Mouse (Mus musculus) heart, adult 10 weeks (tissue): ENCODE data around the gene 1810065E05Rik. TPM values are rescaled to one million over a fixed set of nuclear protein-coding genes. Genes with fewer than 3 reads are reported as not detected.

Source experiments
- polyA plus RNA-seq: library from polyadenylated mRNA; stranded (reverse); fragments of 350-450 nt; fragmentation: Illumina TruSeq; extraction: RNeasy Lipid Tissue Mini Kit (QIAGEN cat#74804); gene quantifications from one replicate; pipeline ENCODE4 v1.2.3, GENCODE M21; 2014; ENCODE audit warnings: low read depth, low replicate concordance

1810065E05Rik gene
- polyA plus RNA-seq = not detected

GRCm38 (mm10) chr11:58420815-58421214, at the start of gene 1810065E05Rik:
Gene 1810065E05Rik (plus strand): TSS chr11:58421111.

GRCm38 (mm10) chr11:58378763-58379278, 42.1 kb upstream of the 1810065E05Rik start, which contains the start of gene Lypd8:
Gene Lypd8 (plus strand): TSS chr11:58379043.

DNA sequence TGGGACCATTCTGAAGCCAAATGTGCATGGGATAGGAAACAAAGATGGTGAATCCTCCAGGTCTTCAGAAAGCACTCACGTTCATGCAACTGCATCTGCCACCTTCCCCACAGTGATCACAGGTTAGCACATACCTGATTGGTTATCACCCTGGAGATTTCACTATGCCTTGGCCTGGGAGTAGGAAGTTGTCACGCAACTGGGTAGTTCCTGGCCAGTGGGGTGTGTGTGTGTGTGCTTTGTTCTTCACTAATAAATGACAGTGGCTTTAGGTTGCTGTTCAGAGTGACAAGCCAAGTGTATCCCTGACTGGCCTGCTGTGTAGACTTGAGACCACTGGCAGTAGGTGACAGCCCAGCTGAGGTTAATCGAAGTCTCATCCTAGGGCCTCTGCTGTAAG, 11.3 kb downstream of the 1810065E05Rik start, which contains the start of gene Gm12253:
Gm12253 (plus strand) TSS at position 301 of the 400 bp plus-strand sequence.

DNA sequence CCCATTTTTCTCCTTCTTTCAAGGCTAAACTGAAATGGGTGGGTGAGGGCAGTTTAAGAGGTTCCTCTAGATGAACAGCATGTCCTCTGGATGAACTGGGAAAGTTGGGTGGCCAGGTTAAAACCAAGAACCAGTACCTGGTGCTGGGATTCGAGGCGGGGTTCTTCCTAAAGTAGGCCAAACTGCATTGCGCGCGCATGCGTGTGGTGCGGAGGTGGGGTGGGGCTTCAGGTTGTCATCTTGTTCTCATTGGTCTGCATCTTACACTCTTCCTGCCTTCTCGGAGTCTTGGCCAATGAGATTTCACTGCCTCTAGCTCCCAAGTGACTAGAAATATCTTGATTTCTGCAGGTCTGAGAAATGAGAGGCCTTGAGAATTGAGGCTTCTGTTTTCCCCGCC, 31.8 kb downstream of the 1810065E05Rik start, which contains the start of gene Lypd9:
Lypd9 (minus strand) TSS at position 165 of the 400 bp plus-strand sequence.

GRCm38 (mm10) chr11:58462170-58462569, 41.3 kb downstream of the 1810065E05Rik start, which contains the start of gene Olfr30:
Gene Olfr30 (minus strand): TSS chr11:58462270.

Other genes starting within 250 kb of the 1810065E05Rik start
- gene Mrpl22, start 249.4 kb upstream of the 1810065E05Rik start, polyA plus RNA-seq = 71.7 TPM
- 17.0 TPM for gene Igtp, start 221.6 kb upstream of the 1810065E05Rik start, polyA plus RNA-seq
- gene Irgm2, start 221.5 kb upstream of the 1810065E05Rik start, polyA plus RNA-seq = 13.4 TPM
- not detected for gene 4930438A08Rik, start 146.3 kb upstream of the 1810065E05Rik start, polyA plus RNA-seq
- 8.9 TPM for gene Zfp692, start 114.0 kb upstream of the 1810065E05Rik start, polyA plus RNA-seq
- gene Zfp672, start 90.8 kb upstream of the 1810065E05Rik start, polyA plus RNA-seq = 47.2 TPM
- 29.4 TPM for gene Sh3bp5l, start 90.4 kb upstream of the 1810065E05Rik start, polyA plus RNA-seq
- gene Lypd8, start 42.1 kb upstream of the 1810065E05Rik start, polyA plus RNA-seq = not detected
- gene Gm12253, start 11.4 kb downstream of the 1810065E05Rik start, polyA plus RNA-seq = not detected
- not detected for gene Lypd9, start 31.8 kb downstream of the 1810065E05Rik start, polyA plus RNA-seq
- gene Olfr30, start 41.2 kb downstream of the 1810065E05Rik start, polyA plus RNA-seq = not detected
- gene Olfr332, start 71.4 kb downstream of the 1810065E05Rik start, polyA plus RNA-seq = not detected
- not detected for gene Olfr331, start 81.5 kb downstream of the 1810065E05Rik start, polyA plus RNA-seq
- not detected for gene Olfr330, start 113.7 kb downstream of the 1810065E05Rik start, polyA plus RNA-seq
- not detected for gene Olfr329-ps, start 125.3 kb downstream of the 1810065E05Rik start, polyA plus RNA-seq
- not detected for gene Olfr328, start 134.5 kb downstream of the 1810065E05Rik start, polyA plus RNA-seq
- gene Olfr224, start 149.4 kb downstream of the 1810065E05Rik start, polyA plus RNA-seq = not detected
- not detected for gene Olfr325, start 156.6 kb downstream of the 1810065E05Rik start, polyA plus RNA-seq
- gene Olfr324, start 174.0 kb downstream of the 1810065E05Rik start, polyA plus RNA-seq = not detected
- gene 2210407C18Rik, start 195.0 kb downstream of the 1810065E05Rik start, polyA plus RNA-seq = 21.0 TPM
- gene Olfr323, start 209.4 kb downstream of the 1810065E05Rik start, polyA plus RNA-seq = not detected
- gene Trim58, start 219.4 kb downstream of the 1810065E05Rik start, polyA plus RNA-seq = not detected
- not detected for gene Olfr322, start 237.7 kb downstream of the 1810065E05Rik start, polyA plus RNA-seq